Comparison of ENCODE assay signal across 32 mouse cellular contexts in the genomic region with DNA sequence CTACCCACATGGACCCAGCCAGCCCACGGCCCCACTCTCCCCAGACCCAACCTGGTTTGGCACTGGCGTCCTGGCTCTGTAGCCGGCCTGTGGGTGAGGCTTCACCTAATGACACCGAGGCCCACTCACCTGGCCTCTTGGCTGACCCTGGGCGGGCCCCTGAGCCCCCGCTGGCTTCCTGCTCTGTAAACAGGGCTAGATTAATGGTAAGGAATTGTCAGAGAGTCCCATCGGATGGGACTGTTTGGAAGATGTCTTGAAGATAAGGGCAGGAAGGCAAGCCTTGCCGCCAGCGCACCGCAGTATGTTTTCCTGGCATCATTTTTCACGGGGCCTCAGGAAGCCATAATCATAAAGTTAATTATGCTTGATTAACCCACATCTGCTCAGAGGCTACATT. TPM values are rescaled to one million over a fixed set of nuclear protein-coding genes. Genes with fewer than 3 reads are reported as not detected.
A peak's percentile ranks its signal among the peaks of the same experiment; 100 is the strongest.
DNase-seq lines count a peak whose midpoint lies in the region; ATAC-seq lines count a peak whose summit lies in the region.
"Had no signal": no experiment of that assay in that cellular context is flagged by ENCODE, and none has a peak within 500 bp of the region (broad histone marks: within the 10 kb centered on the region; RNA-seq: fewer than 3 reads in every experiment).

No protein-coding gene starts in this region.

- no peak for ATAC-seq in hindbrain, embryonic 12.5 days (ENCODE audit: low FRiP score)
- no peak for ATAC-seq in hindbrain, embryonic 14.5 days (ENCODE audit: low FRiP score)
- no peak for ATAC-seq in neural tube, embryonic 14.5 days (ENCODE audit: low read depth)
- no peak for ATAC-seq in embryonic facial prominence, embryonic 13.5 days (ENCODE audit: insufficient number of reproducible peaks, insufficient read depth, low FRiP score, low TSS enrichment, low read depth)
- ATAC-seq: activated CD4-positive, CD25-positive, alpha-beta regulatory T cell, adult 4 months; forebrain, postnatal 0 days; inflammation-experienced regulatory T-cells, adult 6 months; midbrain, embryonic 16.5 days had no signal

- H3K27ac ChIP-seq in hindbrain, embryonic 12.5 days = no peak overlapping the region
- H3K27ac ChIP-seq in hindbrain, embryonic 14.5 days = no peak overlapping the region
- H3K27ac ChIP-seq in neural tube, embryonic 14.5 days (ENCODE audit: low read depth, low read length) = no peak overlapping the region
- H3K27ac ChIP-seq in embryonic facial prominence, embryonic 13.5 days = peak overlapping the region; percentile 39; the same call in 1 of the 2 replicates
- H3K27ac ChIP-seq: embryonic facial prominence, embryonic 15.5 days; forebrain, embryonic 12.5 days; heart, adult 2 months; heart, embryonic 13.5 days; liver, embryonic 14.5 days had no signal

- no peak for DNase-seq in hindbrain, embryonic 14.5 days (ENCODE audit: low spot score)
- DNase-seq in neural tube, embryonic 10.5 days (ENCODE audit: extremely low spot score, low spot score) = no peak
- DNase-seq in kidney, postnatal 14 days = no peak
- DNase-seq in thymus, adult 18-20 months = no peak
- DNase-seq: adrenal gland, adult 2 months; cerebellum, adult 2 months; cerebellum, postnatal 14 days; forebrain, postnatal 0 days; heart, adult 2 months; heart, postnatal 10 days; kidney, adult 2 months; kidney, postnatal 4 days; layer of hippocampus, postnatal 36 days; left cerebral cortex, postnatal 4 days; liver; lung, adult 2 months; lung, postnatal 14 days; right cerebral cortex, adult 18-20 months; right cerebral cortex, postnatal 4 days; thymus, postnatal 4 days had no signal

- WGBS in hindbrain, embryonic 12.5 days = 77% methylated on average over 11 of the region's 11 CpGs
- WGBS in hindbrain, embryonic 14.5 days = 65% methylated on average over 11 of the region's 11 CpGs
- WGBS in neural tube, embryonic 14.5 days = 53% methylated on average over 11 of the region's 11 CpGs
- 36% methylated on average over 11 of the region's 11 CpGs for WGBS in embryonic facial prominence, embryonic 13.5 days

- H3K27me3 ChIP-seq in hindbrain, embryonic 12.5 days = 0 out of 2 replicates have a peak, but pooled peaks cover 9% of the 10 kb centered on the region
- no peaks in the 10 kb centered on the region for H3K27me3 ChIP-seq in hindbrain, embryonic 14.5 days (ENCODE audit: control insufficient read depth, insufficient read depth, low read length)
- no peaks in the 10 kb centered on the region for H3K27me3 ChIP-seq in neural tube, embryonic 14.5 days (ENCODE audit: control insufficient read depth, insufficient read depth, low read length)
- no peaks in the 10 kb centered on the region for H3K27me3 ChIP-seq in embryonic facial prominence, embryonic 13.5 days
- H3K27me3 ChIP-seq: embryonic facial prominence, embryonic 15.5 days had no signal

- peaks cover 19% of the 10 kb centered on the region for H3K4me1 ChIP-seq in hindbrain, embryonic 12.5 days
- no peaks in the 10 kb centered on the region for H3K4me1 ChIP-seq in hindbrain, embryonic 14.5 days (replicated peaks; ENCODE audit: control insufficient read depth, insufficient read depth, low read length)
- H3K4me1 ChIP-seq in neural tube, embryonic 14.5 days (ENCODE audit: control insufficient read depth, insufficient read depth, low read length) = peaks cover 4% of the 10 kb centered on the region; the same call in 1 of the 2 replicates
- peaks cover 38% of the 10 kb centered on the region for H3K4me1 ChIP-seq in embryonic facial prominence, embryonic 13.5 days

- H3K4me3 ChIP-seq in hindbrain, embryonic 12.5 days = no peak overlapping the region
- no peak overlapping the region for H3K4me3 ChIP-seq in hindbrain, embryonic 14.5 days (replicated peaks; ENCODE audit: low read length)
- no peak overlapping the region for H3K4me3 ChIP-seq in neural tube, embryonic 14.5 days (ENCODE audit: low read depth, low read length)
- H3K4me3 ChIP-seq in embryonic facial prominence, embryonic 13.5 days = no peak overlapping the region
- H3K4me3 ChIP-seq: embryonic facial prominence, embryonic 15.5 days; forebrain, embryonic 12.5 days; heart, adult 2 months; heart, embryonic 13.5 days; myocyte had no signal

- no peaks in the 10 kb centered on the region for H3K9me3 ChIP-seq in hindbrain, embryonic 12.5 days (replicated peaks)
- H3K9me3 ChIP-seq in hindbrain, embryonic 14.5 days (ENCODE audit: control insufficient read depth, low read length) = no peaks in the 10 kb centered on the region
- H3K9me3 ChIP-seq in neural tube, embryonic 14.5 days (ENCODE audit: control insufficient read depth, low read length) = no peaks in the 10 kb centered on the region
- H3K9me3 ChIP-seq in embryonic facial prominence, embryonic 13.5 days = no peaks in the 10 kb centered on the region
- H3K9me3 ChIP-seq: embryonic facial prominence, embryonic 15.5 days; forebrain, embryonic 12.5 days; heart, embryonic 13.5 days had no signal

- H3K9ac ChIP-seq in hindbrain, embryonic 12.5 days = peak overlapping the region; percentile 8; the same call in 1 of the 2 replicates
- no peak overlapping the region for H3K9ac ChIP-seq in hindbrain, embryonic 14.5 days
- 0 out of 2 replicates have a peak overlapping the region, but pooled peaks have one; percentile 18 for H3K9ac ChIP-seq in neural tube, embryonic 14.5 days (replicated peaks; ENCODE audit: low read depth, low read length)
- H3K9ac ChIP-seq in embryonic facial prominence, embryonic 13.5 days = peak overlapping the region; percentile 40; the same call in 1 of the 2 replicates
- H3K9ac ChIP-seq: embryonic facial prominence, embryonic 15.5 days; forebrain, embryonic 12.5 days; forebrain, postnatal 0 days; heart, embryonic 13.5 days; liver, embryonic 14.5 days had no signal

- no peak overlapping the region for H3K4me2 ChIP-seq in hindbrain, embryonic 12.5 days (replicated peaks)
- H3K4me2 ChIP-seq in hindbrain, embryonic 14.5 days (replicated peaks) = no peak overlapping the region
- H3K4me2 ChIP-seq in neural tube, embryonic 14.5 days (ENCODE audit: low read depth, low read length) = no peak overlapping the region
- 0 out of 2 replicates have a peak overlapping the region, but pooled peaks have one; percentile 9 for H3K4me2 ChIP-seq in embryonic facial prominence, embryonic 13.5 days
- H3K4me2 ChIP-seq: embryonic facial prominence, embryonic 15.5 days; forebrain, embryonic 12.5 days; heart, embryonic 13.5 days; midbrain, embryonic 11.5 days had no signal

- H3K36me3 ChIP-seq in hindbrain, embryonic 12.5 days = no peaks in the 10 kb centered on the region
- H3K36me3 ChIP-seq in hindbrain, embryonic 14.5 days (replicated peaks; ENCODE audit: control insufficient read depth, insufficient read depth) = no peaks in the 10 kb centered on the region
- H3K36me3 ChIP-seq in neural tube, embryonic 14.5 days (ENCODE audit: control insufficient read depth, insufficient read depth, low read length) = no peaks in the 10 kb centered on the region
- no peaks in the 10 kb centered on the region for H3K36me3 ChIP-seq in embryonic facial prominence, embryonic 13.5 days
- H3K36me3 ChIP-seq: embryonic facial prominence, embryonic 15.5 days; forebrain, embryonic 12.5 days; heart, embryonic 13.5 days had no signal

RNA-seq across cellular contexts. Expression of a gene that starts 20.1 kb away (rescaled TPM):
- polyA plus RNA-seq in hindbrain, embryonic 12.5 days (2016; fragmentation: Nextera tagmentation; extraction: Ambion mirVana) = 22.4 and 24.0 TPM in 2 replicates
- polyA plus RNA-seq in hindbrain, embryonic 14.5 days (2014; fragmentation: Nextera tagmentation; extraction: Ambion mirVana) = 18.8 and 23.9 TPM in 2 replicates
- 19.2 and 23.3 TPM in 2 replicates for polyA plus RNA-seq in neural tube, embryonic 14.5 days (2014; fragmentation: Nextera tagmentation; extraction: Ambion mirVana)
- polyA plus RNA-seq in embryonic facial prominence, embryonic 13.5 days (2015; fragmentation: Nextera tagmentation; extraction: Ambion mirVana) = 6.4 and 8.6 TPM in 2 replicates

RNA-seq across cellular contexts. Expression of a gene that starts 30.8 kb away (rescaled TPM):
- polyA plus RNA-seq in hindbrain, embryonic 12.5 days (2016; fragmentation: Nextera tagmentation; extraction: Ambion mirVana) = 1.6 and 3.0 TPM in 2 replicates
- polyA plus RNA-seq in hindbrain, embryonic 14.5 days (2014; fragmentation: Nextera tagmentation; extraction: Ambion mirVana) = 1.6 and 3.3 TPM in 2 replicates
- polyA plus RNA-seq in neural tube, embryonic 14.5 days (2014; fragmentation: Nextera tagmentation; extraction: Ambion mirVana) = 1.7 TPM in 2 replicates
- 1.3 and 1.7 TPM in 2 replicates for polyA plus RNA-seq in embryonic facial prominence, embryonic 13.5 days (2015; fragmentation: Nextera tagmentation; extraction: Ambion mirVana)
- polyA plus RNA-seq: activated CD4-positive, CD25-positive, alpha-beta regulatory T cell, adult 4 months; heart, embryonic 13.5 days; inflammation-experienced regulatory T-cells, adult 6 months; kidney, adult 2 months; liver, embryonic 14.5 days; myocyte had no signal
